8 mouse cellular contexts compared by ENCODE assay signal in genomic region chr5:142903470-142904207, GRCm38 (mm10). TPM values are rescaled to one million over a fixed set of nuclear protein-coding genes. Genes with fewer than 3 reads are reported as not detected.
DNase-seq lines count a peak whose midpoint lies in the region; ATAC-seq and TF ChIP-seq lines count a peak whose summit lies in the region.

No protein-coding gene starts in this region.

- H3K27me3 ChIP-seq in heart, postnatal 0 days (ENCODE audit: control insufficient read depth, insufficient read depth, low read length): no peaks in the 10 kb centered on the region

- WGBS in heart, postnatal 0 days: 32% methylated on average over 14 of the region's 14 CpGs

- peak overlapping the region; percentile 87 for H3K4me2 ChIP-seq in heart, postnatal 0 days (ENCODE audit: low read depth, low read length)

- intact Hi-C loops in left cerebral cortex, adult 2 months (cut with DNase I): no loop called here

- DNase-seq in left cerebral cortex, adult 2 months (ENCODE audit: extremely low spot score in 1 of 2, low spot score in 2 of 2): no peak
- DNase-seq in left cerebral cortex, adult 9 months (ENCODE audit: low spot score in 2 of 2): no peak
- DNase-seq in T-cell, adult 2 months (ENCODE audit: low spot score): peak; percentile 83
- DNase-seq in heart, postnatal 0 days (ENCODE audit: low spot score): no peak
- peak; percentile 31 for DNase-seq in lung, postnatal 36 days
- no peak for DNase-seq in embryo, embryonic 10 days (ENCODE audit: low spot score)
- DNase-seq in urinary bladder, postnatal 25 days (ENCODE audit: low spot score): no peak

- H3K9ac ChIP-seq in heart, postnatal 0 days (replicated peaks; ENCODE audit: low read depth, low read length): peak overlapping the region; percentile 100

- TF ChIP-seq CTCF in left cerebral cortex, adult 2 months (IDR thresholded peaks at IDR 0.05): no peak
- TF ChIP-seq CTCF in heart, postnatal 0 days (IDR thresholded peaks at IDR 0.05; ENCODE audit: low read depth): no peak

- H3K27ac ChIP-seq in left cerebral cortex, adult 2 months: no peak overlapping the region
- peak overlapping the region; percentile 100 for H3K27ac ChIP-seq in heart, postnatal 0 days (ENCODE audit: low read depth)

- peaks cover 64% of the 10 kb centered on the region for H3K36me3 ChIP-seq in heart, postnatal 0 days (replicated peaks; ENCODE audit: control insufficient read depth, insufficient read depth, low read length)

- no peaks in the 10 kb centered on the region for H3K9me3 ChIP-seq in heart, postnatal 0 days (replicated peaks; ENCODE audit: control insufficient read depth, low read length)

- 0 out of 2 replicates have a peak, but pooled peaks have one; percentile 7 for TF ChIP-seq EP300 in heart, postnatal 0 days (IDR thresholded peaks at IDR 0.05; ENCODE audit: low read depth)

- no peak for ATAC-seq in heart, postnatal 0 days (ENCODE audit: insufficient read depth, low read depth)
- ATAC-seq in granulocyte monocyte progenitor cell, adult 5-6 weeks (replicated peaks; ENCODE audit: poor library complexity, severe bottlenecking): no peak

- H3K4me3 ChIP-seq in left cerebral cortex, adult 2 months: peak overlapping the region; percentile 95
- H3K4me3 ChIP-seq in heart, postnatal 0 days (ENCODE audit: low read depth, low read length): peak overlapping the region; percentile 99

- H3K4me1 ChIP-seq in heart, postnatal 0 days (ENCODE audit: control insufficient read depth, insufficient read depth): peaks cover 22% of the 10 kb centered on the region

RNA-seq across cellular contexts. Expression of gene Actb, which starts 2.9 kb away (rescaled TPM):
- total RNA-seq in left cerebral cortex, adult 2 months (2021): 1,000 to 10,000 TPM; 2,227 to 2,233 TPM
- 2,129 and 2,574 TPM in 2 replicates for total RNA-seq in heart, postnatal 0 days (2014; rRNA removed; ENCODE audit: low replicate concordance)
- polyA plus RNA-seq in heart, postnatal 0 days (2015; fragmentation: Nextera tagmentation; extraction: Ambion mirVana): 4,473 and 4,544 TPM in 2 replicates
- 2,571 and 3,677 TPM in 2 replicates for total RNA-seq in granulocyte monocyte progenitor cell, adult 5-6 weeks (2014; fragmentation: Nextera tagmentation)
- total RNA-seq in granulocyte monocyte progenitor cell, adult 5-6 weeks (2017): 2,475 and 4,369 TPM in 2 replicates

RNA-seq across cellular contexts. Expression of gene Fbxl18, which starts 8.4 kb away (rescaled TPM):
- 10 to 100 TPM; 31.5 to 33.2 TPM for total RNA-seq in left cerebral cortex, adult 2 months (2021)
- 12.5 and 17.8 TPM in 2 replicates for total RNA-seq in heart, postnatal 0 days (2014; rRNA removed; ENCODE audit: low replicate concordance)
- polyA plus RNA-seq in heart, postnatal 0 days (2015; fragmentation: Nextera tagmentation; extraction: Ambion mirVana): 6.8 and 7.3 TPM in 2 replicates
- total RNA-seq in granulocyte monocyte progenitor cell, adult 5-6 weeks (2014; fragmentation: Nextera tagmentation): 4.0 and 4.1 TPM in 2 replicates
- total RNA-seq in granulocyte monocyte progenitor cell, adult 5-6 weeks (2017): 1.7 and 2.4 TPM in 2 replicates

RNA-seq across cellular contexts. Expression of gene Fscn1, which starts 56.5 kb away (rescaled TPM):
- total RNA-seq in left cerebral cortex, adult 2 months (2021): 100 to 1,000 TPM; 334 to 344 TPM
- 101 and 104 TPM in 2 replicates for total RNA-seq in heart, postnatal 0 days (2014; rRNA removed; ENCODE audit: low replicate concordance)
- 77.9 and 78.7 TPM in 2 replicates for polyA plus RNA-seq in heart, postnatal 0 days (2015; fragmentation: Nextera tagmentation; extraction: Ambion mirVana)
- total RNA-seq in granulocyte monocyte progenitor cell, adult 5-6 weeks (2014; fragmentation: Nextera tagmentation): not detected in 2 replicates
- total RNA-seq in granulocyte monocyte progenitor cell, adult 5-6 weeks (2017): not detected in 2 replicates

Comparison
In these comparisons a context has a peak if more than half of its experiments do, and no peak if none do; other contexts are left out.
1. DNase-seq: peak in T-cell, adult 2 months (single experiment) and lung, postnatal 36 days (single experiment); none in left cerebral cortex, adult 2 months (0 of 2), left cerebral cortex, adult 9 months (0 of 2), heart, postnatal 0 days (single experiment), embryo, embryonic 10 days (single experiment) and urinary bladder, postnatal 25 days (single experiment).
2. RNA of gene Fscn1, which starts 56.5 kb away (total RNA-seq): 334 to 344 TPM in left cerebral cortex, adult 2 months and 101 to 104 TPM in heart, postnatal 0 days; not detected in granulocyte monocyte progenitor cell, adult 5-6 weeks; every median in the first group is over 10 times any median in the second.